Mouse (Mus musculus): ENCODE data around the gene Spata48. TPM values are rescaled to one million over a fixed set of nuclear protein-coding genes. Genes with fewer than 3 reads are reported as not detected.
A peak's percentile ranks its signal among the peaks of the same experiment; 100 is the strongest.

Spata48 gene
- total and polyA plus RNA-seq, 3 experiments, result 0.15 to 1.1 TPM; not detected in 1

- H3K4me3 ChIP-seq (ENCODE audit: control insufficient read depth in 1 of 2, insufficient read depth in 1 of 2, low read depth in 2 of 2, low read length in 2 of 2), result no peak overlapping the region
- DNase-seq (ENCODE audit: low read depth, low spot score), result peak; percentile 61
- no peaks in the 10 kb centered on the region for H3K9me3 ChIP-seq (replicated peaks; ENCODE audit: insufficient read depth, low read length)
- no peaks in the 10 kb centered on the region for H3K27me3 ChIP-seq (ENCODE audit: control insufficient read depth in 1 of 2, insufficient read depth in 2 of 2, low read length in 2 of 2)
- peak overlapping the region; percentile 30; the same call in 1 of the 2 replicates for H3K27ac ChIP-seq (ENCODE audit: control insufficient read depth, low read depth, low read length)
- H3K36me3 ChIP-seq (ENCODE audit: control insufficient read depth in 1 of 2, insufficient read depth in 2 of 2, low read length in 2 of 2), result peaks cover 0 to 59% of the 10 kb centered on the region in 2 experiments; a peak in 2 of 4 replicates
- H3K9ac ChIP-seq (ENCODE audit: control insufficient read depth, low read depth, low read length, poor library complexity, severe bottlenecking), result no peak overlapping the region
- H3K79me2 ChIP-seq (ENCODE audit: control insufficient read depth, insufficient read depth, low read length, poor library complexity), result no peaks in the 10 kb centered on the region
- peaks cover 40 to 41% of the 10 kb centered on the region in 2 experiments for H3K4me1 ChIP-seq (ENCODE audit: control insufficient read depth in 1 of 2, insufficient read depth in 2 of 2, low read length in 2 of 2)
- peak; percentile 88 for TF ChIP-seq ZNF384 (IDR thresholded peaks at IDR 0.05; ENCODE audit: low read depth, low read length)
- no peak for TF ChIP-seq POLR2A (IDR thresholded peaks at IDR 0.05; ENCODE audit: control insufficient read depth in 1 of 2, insufficient read depth in 1 of 2, low read depth in 1 of 2, low read length in 2 of 2, poor library complexity in 1 of 2)
Measured at GRCm38 (mm10) chr11:11514920-11515319, 53.0 kb downstream of the Spata48 start.

- H3K27me3 ChIP-seq (ENCODE audit: control insufficient read depth in 1 of 2, insufficient read depth in 2 of 2, low read length in 2 of 2), result no peaks in the 10 kb centered on the region
- TF ChIP-seq ETS1 (IDR thresholded peaks at IDR 0.05; ENCODE audit: low read depth, low read length) (peak; percentile 97), RAD21 (IDR thresholded peaks at IDR 0.05; ENCODE audit: low read depth, low read length) (no peak), TBP (IDR thresholded peaks at IDR 0.05; ENCODE audit: low read depth, low read length) (peak; percentile 81), CHD2 (IDR thresholded peaks at IDR 0.05; ENCODE audit: low read length) (peak; percentile 48), USF1 (IDR thresholded peaks at IDR 0.05; ENCODE audit: low read depth, low read length) (no peak), NELFE (IDR thresholded peaks at IDR 0.05; ENCODE audit: low read depth, low read length) (peak; percentile 20), TAL1 (IDR thresholded peaks at IDR 0.05; ENCODE audit: low read length) (peak; percentile 89), ZNF384 (IDR thresholded peaks at IDR 0.05; ENCODE audit: low read depth, low read length) (peak; percentile 99), CHD1 (IDR thresholded peaks at IDR 0.05; ENCODE audit: low read depth, low read length) (no peak), RCOR1 (IDR thresholded peaks at IDR 0.05; ENCODE audit: low read depth, low read length) (peak; percentile 75; the same call in 1 of the 2 replicates), GABPA (IDR thresholded peaks at IDR 0.05; ENCODE audit: low read depth, low read length) (no peak), TCF12 (IDR thresholded peaks at IDR 0.05; ENCODE audit: low read depth, low read length) (peak; percentile 95), GATA1 (IDR thresholded peaks at IDR 0.05; ENCODE audit: low read depth, low read length) (peak; percentile 98), ELF1 (IDR thresholded peaks at IDR 0.05; ENCODE audit: low read depth, low read length) (0 out of 2 replicates have a peak, but pooled peaks have one; percentile 32), MAFK (IDR thresholded peaks at IDR 0.05; ENCODE audit: borderline replicate concordance, low read depth, low read length) (peak; percentile 53; the same call in 1 of the 2 replicates), USF2 (IDR thresholded peaks at IDR 0.05; ENCODE audit: borderline replicate concordance in 1 of 2, insufficient read depth in 1 of 2, low read depth in 1 of 2, low read length in 2 of 2) (no peak), SIN3A (IDR thresholded peaks at IDR 0.05; ENCODE audit: low read length) (peak; percentile 98), EP300 (IDR thresholded peaks at IDR 0.05; ENCODE audit: low read depth in 1 of 2, low read length in 2 of 2) (peak; percentile 98), MAX (IDR thresholded peaks at IDR 0.05; ENCODE audit: low read length) (peak; percentile 70; the same call in 1 of the 2 replicates), POLR2A (IDR thresholded peaks at IDR 0.05; ENCODE audit: control insufficient read depth in 1 of 2, insufficient read depth in 1 of 2, low read depth in 1 of 2, low read length in 2 of 2, poor library complexity in 1 of 2) (peak in 1 of 2 experiments; percentile 53; a peak in 2 of 4 replicates), MYB (IDR thresholded peaks at IDR 0.05; ENCODE audit: low read depth, low read length) (peak; percentile 90), KAT2A (conservative IDR thresholded peaks at IDR 0.05; ENCODE audit: low read depth, low read length) (no peak), BHLHE40 (IDR thresholded peaks at IDR 0.05; ENCODE audit: borderline replicate concordance, low read depth, low read length) (peak; percentile 46), JUND (IDR thresholded peaks at IDR 0.05; ENCODE audit: low read depth, low read length) (peak; percentile 87), MAZ (IDR thresholded peaks at IDR 0.05; ENCODE audit: low read depth, low read length) (peak; percentile 56), MEF2A (IDR thresholded peaks at IDR 0.05; ENCODE audit: extremely low read depth, insufficient replicate concordance, low read depth, low read length, poor library complexity, severe bottlenecking) (no peak), MYC (IDR thresholded peaks at IDR 0.05; ENCODE audit: low read depth, low read length) (peak; percentile 90)
Measured at GRCm38 (mm10) chr11:11517781-11518435, 56.0 kb downstream of the Spata48 start.

More at GRCm38 (mm10) chr11:11517781-11518435, 56.0 kb downstream of the Spata48 start:
- peaks cover 42 to 60% of the 10 kb centered on the region in 2 experiments for H3K4me1 ChIP-seq (ENCODE audit: control insufficient read depth in 1 of 2, insufficient read depth in 2 of 2, low read length in 2 of 2)
- no peak overlapping the region for H3K4me3 ChIP-seq (ENCODE audit: control insufficient read depth in 1 of 2, insufficient read depth in 1 of 2, low read depth in 2 of 2, low read length in 2 of 2)
- H3K9me3 ChIP-seq (replicated peaks; ENCODE audit: insufficient read depth, low read length), result no peaks in the 10 kb centered on the region
- H3K9ac ChIP-seq (ENCODE audit: control insufficient read depth, low read depth, low read length, poor library complexity, severe bottlenecking), result peak overlapping the region; percentile 16; the same call in 1 of the 2 replicates
- peaks cover 0 to 70% of the 10 kb centered on the region in 2 experiments; a peak in 2 of 4 replicates for H3K36me3 ChIP-seq (ENCODE audit: control insufficient read depth in 1 of 2, insufficient read depth in 2 of 2, low read length in 2 of 2)
- H3K79me2 ChIP-seq (ENCODE audit: control insufficient read depth, insufficient read depth, low read length, poor library complexity), result no peaks in the 10 kb centered on the region
- H3K27ac ChIP-seq (ENCODE audit: control insufficient read depth, low read depth, low read length), result peak overlapping the region; percentile 100
- peak; percentile 88 for DNase-seq (ENCODE audit: low read depth, low spot score)
